Mouse (Mus musculus): ENCODE measurements around the gene Tecr.

GRCm38 (mm10) chr8:83568755-83569154, 39.0 kb downstream of the Tecr start:
- TF ChIP-seq GATA1 (IDR thresholded peaks at IDR 0.05; ENCODE audit: borderline replicate concordance, low read length) (no peak), FLI1 (IDR thresholded peaks at IDR 0.05; ENCODE audit: low read length) (no peak)
